Mouse (Mus musculus) cortical plate, adult 2 months (tissue): ENCODE measurements around the gene Ascl4.

Experiments
- CTCF ChIP-seq: fragments of 200-500 bp; IDR thresholded peaks from 2 replicates; pipeline ENCODE4 v1.5.1; 2011; ENCODE audit warnings: mild to moderate bottlenecking, control low read depth, low read length; ENCODE audit not compliant: insufficient read depth; ENCODE audit errors: extremely low read depth
- POLR2A ChIP-seq: fragments of 200-500 bp; IDR thresholded peaks from 2 replicates; pipeline ENCODE4 v1.6.1; 2011; ENCODE audit warnings: mild to moderate bottlenecking, low read length, control low read depth; ENCODE audit not compliant: insufficient read depth; ENCODE audit errors: extremely low read depth

DNA sequence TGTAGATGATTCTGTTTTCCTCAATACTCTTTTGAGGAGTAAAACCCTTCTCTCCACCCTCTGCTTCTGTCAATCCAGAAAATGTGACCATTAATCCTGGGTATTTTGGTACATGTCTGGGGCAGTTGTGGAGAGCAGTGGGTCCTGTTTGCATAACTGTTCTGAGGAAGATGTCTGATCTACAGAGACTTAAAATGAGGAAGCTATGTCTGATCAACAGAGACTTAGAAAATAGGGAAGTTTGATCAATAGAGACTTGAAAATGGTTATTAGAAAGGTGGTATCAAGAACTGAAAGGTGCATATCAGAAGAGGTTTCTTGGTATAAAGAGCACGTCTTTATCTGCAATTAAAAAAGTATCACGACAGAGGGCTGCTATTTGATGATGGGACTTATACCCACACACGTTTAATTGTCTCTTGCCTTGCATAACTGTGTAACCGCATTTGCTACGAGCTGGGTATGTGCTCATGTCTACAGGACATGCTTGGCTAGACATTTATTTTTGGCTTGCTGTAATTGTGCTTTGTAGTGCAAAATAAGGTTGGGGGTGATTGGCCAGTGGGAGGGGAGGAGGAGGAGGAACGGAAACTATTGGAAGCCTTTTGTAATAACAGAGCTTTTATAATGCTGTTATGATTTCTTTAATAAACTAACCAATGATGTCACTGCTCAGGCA is 24.4 kb downstream of the Ascl4 start:
- TF ChIP-seq CTCF (no peak), POLR2A (no peak)
